Mouse (Mus musculus) mesoderm, embryonic 11.5 days (tissue): ENCODE measurements around the gene Kcnq4.

Source experiments
- DNase-seq: peaks from one replicate; pipeline ENCODE4 v3.0.0-alpha.2; 2012; ENCODE audit warnings: low read depth, low spot score

Kcnq4 gene

DNA sequence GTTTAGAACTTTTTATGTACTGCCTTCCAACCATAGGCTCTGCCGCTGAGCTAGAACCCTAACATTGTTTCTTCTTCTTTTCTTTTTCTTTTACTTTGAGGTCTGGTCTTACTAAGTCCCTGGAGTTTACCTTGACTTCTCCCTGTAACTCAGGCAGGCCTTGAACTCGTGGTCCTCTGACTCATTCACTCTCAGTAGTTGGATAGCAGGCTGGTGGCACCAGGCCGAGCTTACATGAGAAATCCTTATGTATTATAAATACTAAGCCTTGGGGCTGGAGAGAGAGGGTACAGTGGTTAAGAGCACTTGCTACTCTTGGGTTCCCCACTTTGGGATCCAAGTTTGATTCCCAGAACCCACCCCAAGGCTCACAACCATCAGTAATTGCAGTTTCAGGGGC lies 74.8 kb downstream of the Kcnq4 start:
- no peak for DNase-seq

DNA sequence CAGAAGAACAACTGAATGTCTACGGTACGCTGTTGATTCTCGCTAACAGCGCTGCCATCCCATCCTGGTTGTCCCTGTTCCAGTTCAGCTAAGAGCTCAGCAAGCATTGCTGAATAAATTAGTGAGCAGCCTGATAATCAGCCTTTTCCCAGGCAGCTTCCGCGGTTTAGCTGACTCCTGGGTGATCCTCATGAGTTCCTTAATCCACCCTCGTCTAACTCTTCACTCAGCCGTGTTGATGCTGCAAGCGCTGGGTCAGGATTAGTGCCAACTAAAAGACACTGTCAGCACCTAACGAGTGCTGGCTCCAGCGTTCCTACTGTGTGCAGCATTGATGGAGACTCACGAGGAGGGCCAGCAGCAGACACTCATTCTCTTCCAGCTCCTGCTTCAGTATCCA lies 77.4 kb downstream of the Kcnq4 start:
- no peak for DNase-seq

DNA sequence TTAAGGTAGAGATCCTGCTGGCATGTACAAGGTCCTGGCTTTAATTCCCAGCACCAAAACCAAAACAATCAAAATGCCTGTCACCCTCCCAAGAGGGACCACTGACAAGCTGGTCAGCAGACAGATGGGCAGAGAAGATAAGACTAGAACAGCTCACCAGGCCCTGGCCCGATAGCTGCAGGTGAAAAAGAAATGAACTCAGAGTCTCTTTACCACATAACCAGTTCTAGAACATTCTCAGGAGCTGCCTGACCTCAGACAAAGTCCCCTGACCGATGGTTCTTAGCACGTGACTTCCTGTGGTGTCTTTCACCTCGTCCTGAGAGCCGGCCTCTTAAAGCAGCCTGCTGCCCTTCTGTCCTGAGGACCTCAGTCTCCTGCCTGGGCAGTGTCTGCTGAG lies 78.8 kb downstream of the Kcnq4 start:
- DNase-seq: no peak

DNA sequence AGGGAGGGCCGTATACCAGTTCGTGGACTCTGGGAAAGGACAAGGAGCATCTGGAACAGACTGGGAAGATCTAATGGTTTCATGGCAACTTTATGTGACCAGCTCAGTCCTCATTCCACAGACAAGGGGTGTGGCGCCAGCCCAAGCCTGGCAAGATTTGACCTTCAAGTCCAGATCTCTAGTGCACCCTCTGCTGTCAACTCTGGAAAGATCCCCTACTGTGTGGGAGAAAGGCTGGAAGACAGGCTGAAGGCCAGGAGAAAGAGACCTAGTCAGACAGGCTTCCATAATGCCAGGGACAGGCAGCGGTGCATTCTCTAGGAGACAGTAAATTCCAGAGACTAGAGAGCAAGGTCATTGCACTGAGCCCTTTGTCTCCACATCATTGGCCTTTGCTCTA lies 79.9 kb downstream of the Kcnq4 start:
- DNase-seq: no peak

DNA sequence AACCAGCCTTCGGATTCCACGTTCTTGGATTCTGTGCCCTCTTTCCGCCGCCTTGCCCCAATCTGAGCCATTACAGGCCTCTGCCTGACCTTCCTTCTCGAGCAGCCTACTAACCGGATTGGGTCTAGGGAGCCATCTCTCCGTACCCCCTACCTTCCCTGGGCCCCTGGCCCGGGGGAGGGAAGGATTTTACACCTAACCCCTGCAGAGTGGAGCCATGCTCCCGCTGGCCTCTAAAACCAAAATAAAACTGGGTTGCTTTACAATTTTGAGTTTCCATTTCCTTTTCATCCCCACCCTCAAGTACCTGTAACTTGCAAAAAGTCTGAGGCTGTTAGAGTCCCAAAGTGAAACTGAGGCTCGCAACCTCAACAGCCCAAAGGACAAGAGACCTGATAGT lies 80.9 kb downstream of the Kcnq4 start:
- DNase-seq: no peak

DNA sequence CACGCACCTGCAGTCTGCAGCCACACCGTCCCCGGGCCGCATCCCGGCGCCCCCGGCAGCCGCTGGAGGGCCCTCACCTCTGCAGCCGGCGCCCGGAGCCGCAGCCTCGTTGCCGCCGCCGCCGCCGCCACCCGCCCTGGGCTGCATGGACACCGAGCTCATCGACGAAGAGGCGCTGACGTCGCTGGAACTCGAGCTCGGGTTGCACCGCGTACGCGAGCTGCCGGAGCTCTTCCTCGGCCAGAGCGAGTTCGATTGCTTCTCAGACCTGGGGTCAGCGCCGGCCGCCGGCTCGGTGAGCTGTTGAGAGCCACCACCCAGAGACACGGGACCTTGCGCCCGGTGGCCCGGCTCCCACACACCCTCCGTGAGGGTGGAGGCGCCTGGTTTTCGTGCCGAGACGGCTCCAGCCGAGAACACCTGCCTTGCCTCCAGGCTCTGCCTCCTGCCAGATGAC lies 81.3 kb downstream of the Kcnq4 start:
- peak; percentile 57 for DNase-seq

DNA sequence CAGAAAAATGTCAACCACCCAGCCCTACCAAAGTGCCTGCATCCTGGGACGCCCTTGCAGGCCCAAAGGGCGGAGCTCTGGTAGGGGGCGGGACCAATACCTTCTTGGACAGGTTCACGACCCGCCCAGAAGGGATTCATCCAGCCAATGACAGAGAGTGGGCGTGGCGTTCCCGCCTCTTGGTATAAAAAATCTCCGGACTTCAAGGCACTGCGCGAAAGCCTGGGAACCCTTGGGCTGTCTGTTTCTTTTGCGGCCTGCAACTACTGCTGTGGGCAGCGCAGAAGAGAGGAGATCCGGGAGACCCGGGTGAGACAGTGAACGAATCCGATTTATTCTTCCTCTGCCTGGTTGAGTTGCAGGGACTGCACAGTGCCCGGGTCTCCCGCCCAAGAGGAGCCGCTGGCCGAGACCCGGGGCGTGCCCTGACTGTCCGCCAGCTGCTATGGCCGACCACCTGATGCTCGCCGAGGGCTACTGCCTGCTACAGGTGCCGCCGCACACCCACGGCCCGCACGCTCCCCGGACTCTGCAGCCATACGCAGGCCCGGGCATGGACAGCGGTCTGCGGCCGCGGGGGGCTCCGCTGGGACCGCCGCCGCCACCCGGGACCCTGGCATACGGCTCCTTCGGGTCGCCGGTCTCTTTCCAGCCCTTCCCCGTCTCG lies 81.9 kb downstream of the Kcnq4 start, which contains the start of gene Cited4:
Gene Cited4, plus strand, starts transcription at position 215 of the 667 bp plus-strand sequence.
- peak; percentile 91 for DNase-seq

DNA sequence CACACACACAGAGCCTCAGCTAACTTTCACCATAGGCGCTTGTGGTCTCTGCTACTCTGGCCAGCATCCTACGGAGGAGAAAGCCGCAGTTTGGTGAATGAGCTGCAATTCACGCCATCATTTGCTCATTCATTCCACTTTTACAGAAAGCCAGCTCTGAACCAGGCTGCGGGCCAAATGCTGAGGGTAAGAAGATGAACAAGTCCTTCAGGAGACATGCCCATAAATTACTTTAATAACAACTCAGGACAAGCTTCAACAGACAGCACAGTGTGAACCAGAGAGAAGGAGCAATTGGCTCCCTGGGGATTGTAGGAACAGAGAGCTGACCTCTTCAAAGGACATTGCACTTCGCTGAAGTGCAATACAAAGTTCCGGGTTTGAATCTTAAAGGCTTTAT lies 82.6 kb downstream of the Kcnq4 start:
- DNase-seq: no peak

DNA sequence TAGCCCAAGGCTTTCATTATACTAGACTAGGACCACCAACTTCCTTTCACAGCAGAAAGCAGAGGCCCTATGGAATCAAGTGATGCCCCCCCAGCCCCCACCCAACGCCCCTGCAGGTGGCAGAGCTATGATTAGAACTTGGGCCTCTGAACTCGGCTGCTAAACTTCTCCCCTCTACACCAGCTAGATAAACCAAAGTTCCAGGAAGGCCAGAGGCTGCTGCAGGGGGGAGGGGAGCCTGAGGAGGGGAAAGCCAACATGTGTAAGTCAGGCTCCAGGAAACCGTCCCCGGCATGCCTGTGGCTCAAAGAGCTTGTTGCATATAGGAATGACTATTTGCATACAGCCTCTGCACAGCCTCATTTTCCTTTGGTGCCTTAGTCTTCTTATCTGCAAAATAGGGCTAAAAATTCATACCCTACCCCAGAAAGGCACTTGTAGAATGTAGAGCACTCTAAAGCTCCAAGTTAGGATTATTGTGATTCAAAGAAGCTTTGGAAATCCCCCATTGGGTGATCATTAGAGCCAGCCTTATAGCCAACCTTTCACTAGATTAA lies 83.2 kb downstream of the Kcnq4 start:
- DNase-seq: no peak

DNA sequence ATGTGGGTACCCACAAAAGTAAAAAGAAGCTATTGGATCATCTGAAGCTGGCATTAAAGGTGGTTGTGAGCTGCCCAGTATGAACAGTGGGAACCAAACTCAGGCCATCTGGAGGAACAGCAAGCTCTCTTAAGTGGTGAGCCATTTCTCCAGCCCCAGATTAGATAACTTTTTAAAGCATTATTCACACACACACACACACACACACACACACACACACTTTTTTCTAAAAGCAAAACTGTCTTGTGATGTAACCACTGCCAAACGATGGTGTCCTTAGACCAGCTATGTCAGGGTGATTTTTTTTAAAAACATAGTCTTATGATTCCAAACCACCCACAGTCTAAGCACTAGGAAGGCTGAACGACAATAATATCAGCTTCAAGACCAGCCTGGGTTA lies 83.8 kb downstream of the Kcnq4 start:
- no peak for DNase-seq

DNA sequence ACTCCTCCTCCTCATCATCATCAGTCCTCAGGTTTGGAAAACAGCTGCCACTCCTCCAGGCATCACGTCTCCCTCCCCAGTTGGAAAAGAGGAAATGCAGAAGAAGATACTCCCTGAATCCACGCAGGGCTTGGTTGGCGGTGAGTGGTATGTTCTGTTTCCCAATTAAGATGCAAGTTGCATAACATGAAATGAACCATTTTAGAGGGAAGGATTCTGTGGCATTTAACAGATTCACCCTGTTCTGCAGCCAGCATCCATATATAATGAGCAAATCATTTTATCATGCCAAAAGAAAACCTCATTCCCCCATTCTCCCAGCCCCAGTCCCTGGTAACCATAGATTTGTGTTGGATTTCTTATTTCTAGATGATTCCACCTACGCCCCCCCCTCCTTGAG lies 87.9 kb downstream of the Kcnq4 start:
- no peak for DNase-seq

DNA sequence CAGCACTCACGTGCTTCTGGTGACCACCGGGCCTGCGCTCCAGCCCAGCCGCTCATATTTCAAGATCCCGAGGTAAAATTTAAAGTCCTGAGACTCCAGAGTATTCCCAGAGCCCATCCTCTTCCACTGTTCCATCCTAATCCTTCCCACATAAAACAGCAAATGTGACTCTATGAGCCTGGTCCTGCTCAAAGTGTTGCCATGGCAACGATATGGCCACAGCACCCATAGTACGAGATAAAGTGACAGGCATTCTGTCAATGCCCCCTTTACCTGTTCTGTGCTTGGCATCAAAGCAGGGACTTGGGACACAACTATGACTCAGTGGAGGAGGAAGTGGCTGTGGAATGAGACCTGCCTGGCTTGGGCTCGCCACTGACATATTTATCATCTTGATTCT lies 92.5 kb downstream of the Kcnq4 start:
- no peak for DNase-seq

DNA sequence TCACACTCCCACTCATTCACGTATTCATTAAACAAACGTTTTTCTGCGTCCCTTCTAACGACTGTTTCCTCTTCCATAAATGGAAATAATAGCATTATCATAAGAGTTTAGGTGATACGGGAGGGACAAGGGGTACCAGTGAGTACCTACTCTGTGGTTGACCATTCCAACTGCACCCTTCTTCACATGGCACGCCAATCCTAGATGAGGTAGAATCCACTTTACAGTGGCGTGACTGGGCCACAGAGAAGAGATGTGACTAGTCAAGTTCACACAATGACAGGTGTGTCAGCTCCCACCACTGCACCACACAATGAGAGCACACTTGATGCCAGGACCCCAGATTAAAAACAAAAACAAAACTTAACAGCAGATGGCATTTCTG lies 98.2 kb downstream of the Kcnq4 start:
- DNase-seq: no peak

DNA sequence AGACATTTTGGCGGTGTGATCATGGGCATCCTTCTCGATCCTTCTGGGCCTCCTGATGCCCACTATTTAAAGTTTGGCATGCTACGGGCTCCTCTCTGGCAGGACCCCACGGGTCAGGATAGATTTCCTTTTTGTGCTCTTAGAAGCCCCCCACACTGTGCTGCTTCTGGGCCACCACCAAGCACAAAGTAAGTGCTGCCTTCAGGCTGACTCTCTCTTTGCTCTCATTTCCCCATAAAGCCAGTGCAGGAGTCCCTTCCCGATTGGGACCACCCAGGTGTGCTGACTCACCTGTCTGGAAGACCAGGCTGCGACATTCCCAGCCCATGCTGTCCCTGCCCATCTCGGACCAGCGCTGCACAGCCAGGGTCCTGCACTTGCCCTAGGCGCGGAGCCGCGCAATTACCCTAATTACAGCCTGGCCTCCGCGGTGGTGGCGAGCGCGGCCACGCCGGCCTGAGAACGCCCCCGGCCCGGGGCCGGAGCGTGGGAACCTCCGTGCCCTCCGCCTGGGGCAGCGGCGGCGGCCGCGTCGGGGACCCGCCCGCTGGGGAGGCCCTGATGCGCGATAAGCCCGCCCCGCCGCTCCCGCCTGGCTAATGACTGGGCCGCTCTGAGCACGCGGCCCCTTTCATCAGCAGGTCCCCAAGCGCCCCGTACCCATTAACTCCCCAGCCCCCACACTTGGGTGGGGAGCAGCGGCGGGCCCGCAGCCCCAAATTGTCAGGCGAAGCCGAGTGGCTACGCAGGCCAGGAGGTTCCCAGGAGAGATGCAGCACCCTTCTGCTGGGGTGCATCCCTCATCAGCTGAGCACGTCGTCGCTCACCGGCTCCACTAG lies 98.8 kb downstream of the Kcnq4 start:
- DNase-seq: peak; percentile 28
